ENCODE assay signal across 27 mouse cellular contexts in the genomic region with DNA sequence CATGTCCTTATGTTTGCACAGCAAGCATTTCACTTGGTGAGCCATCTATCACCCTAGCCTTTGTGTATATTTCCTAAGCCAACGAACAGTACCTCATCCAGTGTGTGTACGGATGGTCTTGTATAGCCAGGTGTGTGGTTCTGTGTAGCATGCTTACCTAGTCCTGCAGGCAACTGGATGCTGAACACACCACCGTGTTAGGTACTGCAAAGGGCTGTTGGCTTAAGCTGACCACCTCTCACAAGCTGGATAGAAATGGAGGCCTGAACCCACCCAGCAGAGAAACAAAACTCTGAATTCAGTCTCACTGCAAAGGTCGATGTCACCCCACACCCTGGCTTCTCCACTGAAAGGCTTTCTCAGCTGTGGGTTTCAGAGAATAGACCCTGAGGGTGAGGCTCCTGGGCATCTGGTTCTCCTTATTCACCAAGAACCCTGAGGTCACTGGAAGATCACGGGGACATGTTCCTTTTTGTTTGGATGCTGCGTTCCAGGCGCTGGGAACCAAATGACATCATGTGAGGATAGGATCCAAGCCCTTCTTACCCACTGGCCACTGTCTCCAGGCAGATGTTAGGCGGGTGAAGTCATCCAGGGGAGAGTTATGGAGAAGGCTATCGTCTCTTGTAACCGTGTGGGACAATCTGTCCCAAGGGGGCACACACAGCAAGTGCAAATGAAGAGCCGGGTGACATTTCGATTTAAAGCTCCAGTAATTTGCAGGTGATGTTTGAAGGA.
DNase-seq lines count a peak whose midpoint lies in the region; ATAC-seq and TF ChIP-seq lines count a peak whose summit lies in the region.
"Had no signal": no experiment of that assay in that cellular context is flagged by ENCODE, and none has a peak within 500 bp of the region (broad histone marks: within the 10 kb centered on the region; RNA-seq: fewer than 3 reads in every experiment).

No protein-coding gene starts in this region.

- DNase-seq in gastrocnemius, adult 18-20 months (ENCODE audit: low spot score): peak; percentile 80
- DNase-seq in gastrocnemius, postnatal 10 days: no peak
- DNase-seq in lung, postnatal 0 days (ENCODE audit: low spot score): no peak
- no peak for DNase-seq in lung, postnatal 25 days (ENCODE audit: low spot score)
- DNase-seq in heart, postnatal 10 days: peak; percentile 67 to 79
- no peak for DNase-seq in cerebellum, adult 9-10 months
- DNase-seq: adrenal gland, postnatal 36 days; cerebellum, adult 11 months; cerebellum, postnatal 14 days; kidney, adult 11 months; kidney, postnatal 36 days; liver; retina, postnatal 1 day; thymus, postnatal 14 days had no signal

- no peak overlapping the region for H3K9ac ChIP-seq in lung, postnatal 0 days (replicated peaks; ENCODE audit: low read depth)
- H3K9ac ChIP-seq: embryonic facial prominence, embryonic 13.5 days; forebrain, embryonic 12.5 days; heart, embryonic 15.5 days; hindbrain, embryonic 13.5 days; kidney, embryonic 15.5 days; liver, embryonic 15.5 days; neural tube, embryonic 13.5 days had no signal

- no peak overlapping the region for H3K4me3 ChIP-seq in lung, postnatal 0 days (ENCODE audit: low read depth, low read length)
- H3K4me3 ChIP-seq in brown adipose tissue, adult 24 weeks (ENCODE audit: insufficient read depth, low read depth, low read length): no peak overlapping the region
- H3K4me3 ChIP-seq: embryonic facial prominence, embryonic 13.5 days; erythroblast, embryonic 14.5 days; forebrain, embryonic 12.5 days; heart, embryonic 15.5 days; hindbrain, embryonic 13.5 days; kidney, embryonic 15.5 days; liver, embryonic 15.5 days; midbrain, embryonic 10.5 days; myocyte; neural tube, embryonic 13.5 days had no signal

- peak; percentile 51 for ATAC-seq in lung, postnatal 0 days
- ATAC-seq in granulocyte monocyte progenitor cell, adult 5-6 weeks (replicated peaks; ENCODE audit: poor library complexity, severe bottlenecking): no peak
- ATAC-seq: midbrain, embryonic 16.5 days had no signal

- TF ChIP-seq EP300 in lung, postnatal 0 days (IDR thresholded peaks at IDR 0.05): no peak

- H3K9me3 ChIP-seq in lung, postnatal 0 days (ENCODE audit: low read length): peaks cover 4% of the 10 kb centered on the region; the same call in 1 of the 2 replicates
- H3K9me3 ChIP-seq: heart, embryonic 15.5 days; liver, embryonic 15.5 days had no signal

- intact Hi-C loops in heart, postnatal 10 days (cut with DNase I): no loop called here

- 55% methylated on average over 12 of the region's 12 CpGs for WGBS in lung, postnatal 0 days

- H3K36me3 ChIP-seq in lung, postnatal 0 days (ENCODE audit: insufficient read depth, low read length): no peaks in the 10 kb centered on the region
- H3K36me3 ChIP-seq: embryonic facial prominence, embryonic 13.5 days; forebrain, embryonic 12.5 days; heart, embryonic 15.5 days; hindbrain, embryonic 13.5 days; kidney, embryonic 15.5 days; liver, embryonic 15.5 days; midbrain, embryonic 10.5 days; neural tube, embryonic 13.5 days had no signal

- H3K4me1 ChIP-seq in lung, postnatal 0 days (ENCODE audit: insufficient read depth, low read depth, low read length): peaks cover 5% of the 10 kb centered on the region; the same call in 1 of the 2 replicates
- H3K4me1 ChIP-seq in brown adipose tissue, adult 24 weeks (ENCODE audit: control insufficient read depth, insufficient read depth, insufficient read length, low read length): peaks cover 24% of the 10 kb centered on the region
- H3K4me1 ChIP-seq: forebrain, embryonic 12.5 days; midbrain, embryonic 10.5 days had no signal

- H3K4me2 ChIP-seq in lung, postnatal 0 days (replicated peaks; ENCODE audit: low read depth, low read length): no peak overlapping the region
- H3K4me2 ChIP-seq: embryonic facial prominence, embryonic 13.5 days; forebrain, embryonic 12.5 days; heart, embryonic 15.5 days; hindbrain, embryonic 13.5 days; kidney, embryonic 15.5 days; liver, embryonic 15.5 days; neural tube, embryonic 13.5 days had no signal

- H3K27me3 ChIP-seq in lung, postnatal 0 days (replicated peaks; ENCODE audit: insufficient read depth, low read length): no peaks in the 10 kb centered on the region
- H3K27me3 ChIP-seq: embryonic facial prominence, embryonic 13.5 days; hindbrain, embryonic 13.5 days; kidney, embryonic 15.5 days; liver, embryonic 15.5 days; neural tube, embryonic 13.5 days had no signal

- TF ChIP-seq CTCF in lung, postnatal 0 days (IDR thresholded peaks at IDR 0.05): no peak

- H3K27ac ChIP-seq in lung, postnatal 0 days (ENCODE audit: low read length): no peak overlapping the region
- peak overlapping the region; percentile 1; the same call in 1 of the 2 replicates for H3K27ac ChIP-seq in brown adipose tissue, adult 24 weeks (replicated peaks; ENCODE audit: low read depth, low read length)
- H3K27ac ChIP-seq: embryonic facial prominence, embryonic 13.5 days; forebrain, embryonic 12.5 days; heart, embryonic 15.5 days; hindbrain, embryonic 13.5 days; kidney, embryonic 15.5 days; liver, embryonic 15.5 days; midbrain, embryonic 10.5 days; neural tube, embryonic 13.5 days had no signal

Comparison
In these comparisons a context has a peak if more than half of its experiments do, and no peak if none do; other contexts are left out.
1. DNase-seq: peak in gastrocnemius, adult 18-20 months (single experiment) and heart, postnatal 10 days (2 of 2); none in gastrocnemius, postnatal 10 days (single experiment), lung, postnatal 0 days (single experiment), lung, postnatal 25 days (single experiment) and cerebellum, adult 9-10 months (single experiment).